Mouse (Mus musculus) kidney, adult 8-10 months (tissue): ENCODE data around the gene Ccdc63.
A peak's percentile ranks its signal among the peaks of the same experiment; 100 is the strongest.

Experiments
- DNase-seq, 2 experiments: peaks; one replicate each; pipeline ENCODE4 v3.0.0; 2022

Gene Ccdc63

GRCm38 (mm10) chr5:122116243-122116642 lies 24.4 kb downstream of the Ccdc63 start:
- DNase-seq: no peak

DNA sequence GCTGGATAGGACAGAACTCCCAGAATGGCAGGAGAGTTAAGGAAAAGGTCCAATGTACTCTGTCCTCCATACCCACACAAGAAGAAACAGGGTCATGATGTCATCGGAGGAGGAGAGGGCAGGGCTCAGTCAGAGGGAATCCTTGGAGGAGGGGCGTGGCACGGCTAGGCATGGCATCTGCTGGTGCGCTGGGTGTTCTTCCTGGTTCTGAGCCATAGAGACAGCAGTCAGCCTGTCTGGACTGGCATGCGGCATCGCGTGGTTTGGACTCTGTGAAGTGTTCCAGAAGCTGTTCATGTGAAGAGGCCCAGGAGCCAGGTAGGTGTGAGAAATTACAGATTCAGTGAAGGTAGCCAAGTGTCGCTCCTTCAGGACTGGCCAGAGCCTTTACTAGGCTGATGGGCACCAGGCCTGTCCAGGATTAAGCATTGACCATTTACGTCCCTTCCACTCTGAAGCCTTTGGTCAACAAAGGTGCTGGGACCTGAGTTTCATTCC lies 25.3 kb downstream of the Ccdc63 start:
- DNase-seq: no peak

GRCm38 (mm10) chr5:122114176-122114575 lies 26.4 kb downstream of the Ccdc63 start:
- peak; percentile 18 to 52 for DNase-seq

- no peak for DNase-seq
Observed at GRCm38 (mm10) chr5:122113450-122113849, 27.2 kb downstream of the Ccdc63 start.

DNA sequence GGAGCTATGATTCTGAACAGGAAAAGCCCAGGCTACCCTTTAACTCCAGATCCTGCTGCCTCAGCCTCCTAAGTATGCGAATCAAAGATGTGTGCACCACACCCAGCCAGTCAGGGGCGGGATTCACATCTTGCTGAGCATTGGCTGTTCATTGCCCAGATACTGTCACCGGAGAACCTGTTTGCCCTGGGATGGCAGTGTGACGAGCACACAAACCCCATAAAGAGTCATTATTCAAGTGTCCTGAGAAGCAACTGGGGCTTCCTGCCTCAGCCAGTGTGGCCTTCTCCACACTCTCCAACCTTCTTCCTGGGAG lies 28.7 kb downstream of the Ccdc63 start:
- DNase-seq: no peak

- no peak for DNase-seq
Observed at GRCm38 (mm10) chr5:122111091-122111932, 29.3 kb downstream of the Ccdc63 start.

GRCm38 (mm10) chr5:122110625-122111024 lies 30.0 kb downstream of the Ccdc63 start:
- DNase-seq: no peak

GRCm38 (mm10) chr5:122109325-122110060 lies 31.1 kb downstream of the Ccdc63 start:
- DNase-seq: peak in 1 of 2 experiments; percentile 11

DNA sequence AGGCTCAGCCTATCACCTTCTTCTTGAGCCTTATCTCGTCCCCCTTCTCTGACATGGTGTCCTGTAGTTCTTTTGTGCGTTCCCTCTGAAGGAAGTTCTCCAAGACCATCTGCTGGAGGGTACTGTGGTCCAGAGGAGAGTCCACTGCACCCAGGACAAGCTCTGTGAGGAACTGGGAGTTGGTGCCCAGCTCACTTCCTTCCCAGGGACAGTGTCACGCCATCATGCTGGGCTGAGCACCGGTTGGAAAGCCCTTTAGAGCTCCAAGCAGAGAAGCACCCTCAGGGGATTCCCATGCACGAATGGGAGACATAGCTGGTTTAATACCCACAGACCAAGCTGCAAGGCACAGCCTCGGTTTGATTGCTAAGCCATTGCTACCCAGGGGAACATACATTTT lies 32.5 kb downstream of the Ccdc63 start:
- DNase-seq: no peak

GRCm38 (mm10) chr5:122106212-122106611 lies 34.4 kb downstream of the Ccdc63 start:
- DNase-seq: no peak

DNA sequence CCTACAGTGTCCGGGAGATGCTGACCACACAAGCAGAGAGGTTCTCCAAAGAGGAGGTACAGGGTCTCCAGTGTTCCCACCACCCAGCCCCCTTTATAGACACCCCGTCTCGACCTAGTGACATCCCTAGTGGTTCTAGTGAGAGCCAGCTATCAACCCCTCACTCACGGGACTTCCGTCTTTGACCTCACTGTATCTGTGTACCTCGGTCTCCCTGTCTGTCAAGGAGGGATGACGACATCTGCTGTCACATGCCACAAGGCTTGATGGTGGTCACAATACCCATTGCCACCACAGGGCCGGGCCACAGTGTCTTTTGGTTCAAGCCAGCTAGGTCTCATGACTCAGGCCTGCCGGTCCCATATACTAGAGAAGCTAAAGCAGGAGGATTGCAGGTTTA lies 35.6 kb downstream of the Ccdc63 start:
- no peak for DNase-seq

- DNase-seq: peak in 1 of 2 experiments; percentile 24
Observed at GRCm38 (mm10) chr5:122104201-122104600, 36.4 kb downstream of the Ccdc63 start.

GRCm38 (mm10) chr5:122103075-122103474 lies 37.5 kb downstream of the Ccdc63 start:
- DNase-seq: no peak

DNA sequence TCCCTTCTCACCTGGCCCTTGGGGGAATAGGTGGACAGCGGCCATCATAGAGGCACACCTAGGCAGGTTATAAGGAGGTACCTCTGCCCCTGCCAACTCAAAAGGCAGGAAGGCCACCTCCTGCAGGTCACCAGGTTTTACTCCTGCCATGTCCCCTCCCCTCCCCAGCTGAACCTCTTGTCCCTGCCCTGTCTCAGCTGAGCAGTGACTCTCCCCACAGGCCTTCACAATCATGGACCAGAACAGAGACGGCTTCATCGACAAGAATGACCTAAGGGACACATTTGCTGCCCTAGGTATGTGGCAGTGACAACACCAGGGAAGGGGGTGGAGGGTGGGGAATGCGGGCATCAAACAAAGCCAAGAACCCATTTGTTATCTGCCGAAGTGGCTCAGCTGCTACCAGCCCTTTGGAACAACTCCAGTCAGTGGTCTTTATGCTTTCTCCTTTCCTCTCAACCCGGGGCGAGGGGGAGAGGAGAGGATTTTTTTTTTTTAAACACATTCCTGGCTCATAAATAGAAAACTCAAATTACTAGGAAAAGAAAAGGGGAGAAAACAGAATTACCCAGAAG lies 38.1 kb downstream of the Ccdc63 start:
- DNase-seq: no peak

- no peak for DNase-seq
Observed at GRCm38 (mm10) chr5:122094439-122094838, 46.2 kb downstream of the Ccdc63 start.

GRCm38 (mm10) chr5:122093734-122094133 lies 46.9 kb downstream of the Ccdc63 start:
- no peak for DNase-seq

- no peak for DNase-seq
Observed at GRCm38 (mm10) chr5:122092794-122093193, 47.8 kb downstream of the Ccdc63 start.

GRCm38 (mm10) chr5:122091070-122091469 lies 49.6 kb downstream of the Ccdc63 start:
- peak; percentile 8 to 27 for DNase-seq

GRCm38 (mm10) chr5:122089664-122090063 lies 51.0 kb downstream of the Ccdc63 start:
- DNase-seq: no peak

GRCm38 (mm10) chr5:122088917-122089316 lies 51.7 kb downstream of the Ccdc63 start:
- peak; percentile 63 to 87 for DNase-seq

- no peak for DNase-seq
Observed at GRCm38 (mm10) chr5:122086121-122086520, 54.5 kb downstream of the Ccdc63 start.

DNA sequence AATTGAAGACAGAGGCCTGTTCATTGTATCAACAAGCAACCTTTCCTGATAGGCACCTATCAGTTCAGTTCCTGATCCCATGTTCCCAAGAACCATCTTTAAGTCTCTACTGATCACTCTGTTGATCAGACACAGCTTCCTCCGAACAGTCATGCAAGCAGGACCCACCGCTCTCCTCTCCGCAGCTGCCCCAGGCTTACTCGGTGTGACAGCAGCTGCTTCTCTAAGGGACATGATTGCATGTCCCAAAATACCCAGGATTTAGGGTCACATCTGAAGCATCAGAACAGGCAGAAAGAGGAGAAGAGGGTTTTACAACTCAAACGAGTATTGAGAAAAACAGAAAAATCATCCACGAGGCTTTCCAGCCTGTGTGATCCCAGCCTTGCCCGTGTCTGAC lies 55.3 kb downstream of the Ccdc63 start:
- no peak for DNase-seq

DNA sequence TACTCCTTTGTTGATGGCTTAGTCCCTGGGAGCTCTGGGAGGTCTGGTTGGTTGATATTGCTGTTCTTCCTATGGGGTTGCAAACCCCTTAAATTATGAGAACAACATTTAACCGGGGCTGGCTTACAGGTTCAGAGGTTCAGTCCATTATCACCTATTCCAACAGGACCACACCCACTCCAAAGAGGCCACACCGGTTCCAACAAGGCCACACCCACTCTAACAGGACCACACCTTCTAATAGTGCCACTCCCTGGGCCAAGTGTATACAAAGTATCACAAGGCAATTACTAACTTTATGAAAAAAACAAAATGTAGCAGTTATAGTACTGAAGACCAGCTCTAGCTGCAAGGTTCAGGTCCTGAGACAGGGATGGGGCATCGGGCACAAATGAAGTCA lies 56.2 kb downstream of the Ccdc63 start:
- DNase-seq: no peak

DNA sequence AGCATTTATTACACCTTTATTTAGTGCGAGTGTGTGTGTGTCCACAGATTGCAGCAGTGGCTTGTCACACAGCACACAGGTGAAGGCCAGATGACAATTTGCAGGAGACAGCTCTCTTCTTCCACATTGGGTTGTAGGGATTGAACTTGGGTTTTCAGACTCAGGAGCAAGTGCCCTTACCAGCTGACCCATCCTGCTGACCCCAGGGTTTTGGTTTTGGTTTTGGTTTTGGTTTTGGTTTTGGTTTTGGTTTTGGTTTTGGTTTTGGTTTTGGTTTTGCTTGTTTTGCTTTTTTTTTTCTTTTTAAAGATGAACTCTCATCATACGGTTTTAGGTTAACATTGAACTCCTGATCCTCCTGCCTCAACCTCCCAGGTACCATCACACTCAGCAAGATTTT lies 57.3 kb downstream of the Ccdc63 start:
- no peak for DNase-seq
